Mouse (Mus musculus) neural tube, embryonic 15.5 days (tissue): ENCODE results near the gene Hes3. TPM values are rescaled to one million over a fixed set of nuclear protein-coding genes. Genes with fewer than 3 reads are reported as not detected.
A peak's percentile ranks its signal among the peaks of the same experiment; 100 is the strongest.

Experiments used
- ATAC-seq: fragments of 200-750 bp; cut with Nextera tagmentation; 2 replicates; pipeline ENCODE4 v1.8.0; 2017; ENCODE audit warnings: mild to moderate bottlenecking, moderate TSS enrichment, moderate library complexity; ENCODE audit not compliant: low FRiP score
- H3K27ac ChIP-seq: fragments of 300-500 bp; sonication (generic); replicated peaks from 2 replicates; pipeline ENCODE4 v1.5.1; 2015; ENCODE audit warnings: mild to moderate bottlenecking, inconsistent platforms
- H3K27me3 ChIP-seq: fragments of 300-500 bp; sonication (generic); replicated peaks from 2 replicates; pipeline ENCODE4 v1.6.1; 2015; ENCODE audit warnings: inconsistent platforms
- H3K36me3 ChIP-seq: fragments of 300-500 bp; sonication (generic); 2 replicates; pipeline ENCODE4 v1.6.1; 2015; ENCODE audit warnings: inconsistent platforms
- H3K4me1 ChIP-seq: fragments of 300-500 bp; sonication (generic); 2 replicates; pipeline ENCODE4 v1.6.1; 2015; ENCODE audit warnings: inconsistent platforms
- H3K4me2 ChIP-seq: fragments of 300-500 bp; sonication (generic); 2 replicates; pipeline ENCODE4 v1.6.1; 2015; ENCODE audit warnings: inconsistent platforms, mild to moderate bottlenecking, moderate library complexity
- H3K4me3 ChIP-seq: fragments of 300-500 bp; sonication (generic); replicated peaks from 2 replicates; pipeline ENCODE4 v1.5.1; 2015; ENCODE audit warnings: mild to moderate bottlenecking, inconsistent platforms
- H3K9ac ChIP-seq: fragments of 300-500 bp; sonication (generic); replicated peaks from 2 replicates; pipeline ENCODE4 v1.6.1; 2015; ENCODE audit warnings: mild to moderate bottlenecking, inconsistent platforms
- H3K9me3 ChIP-seq: fragments of 300-500 bp; sonication (generic); replicated peaks from 2 replicates; pipeline ENCODE4 v1.6.1; 2016; ENCODE audit warnings: inconsistent platforms
- WGBS: fragments of 180-500 bp; shearing (Covaris S2); methylation state at CpG from one replicate; pipeline ENCODE4 v1.1.7; 2015; ENCODE audit warnings: mixed read lengths; 5-methylcytosine and 5-hydroxymethylcytosine counted together
- polyA plus RNA-seq: library from polyadenylated mRNA; unstranded; fragments of >200 nt; fragmentation: Nextera tagmentation; extraction: Ambion mirVana; gene quantifications from 2 replicates; pipeline ENCODE4 v1.2.1, GENCODE M21; 2015

Hes3 gene
- polyA plus RNA-seq, 1 experiment from 2014 or later = 0.29 TPM

DNA sequence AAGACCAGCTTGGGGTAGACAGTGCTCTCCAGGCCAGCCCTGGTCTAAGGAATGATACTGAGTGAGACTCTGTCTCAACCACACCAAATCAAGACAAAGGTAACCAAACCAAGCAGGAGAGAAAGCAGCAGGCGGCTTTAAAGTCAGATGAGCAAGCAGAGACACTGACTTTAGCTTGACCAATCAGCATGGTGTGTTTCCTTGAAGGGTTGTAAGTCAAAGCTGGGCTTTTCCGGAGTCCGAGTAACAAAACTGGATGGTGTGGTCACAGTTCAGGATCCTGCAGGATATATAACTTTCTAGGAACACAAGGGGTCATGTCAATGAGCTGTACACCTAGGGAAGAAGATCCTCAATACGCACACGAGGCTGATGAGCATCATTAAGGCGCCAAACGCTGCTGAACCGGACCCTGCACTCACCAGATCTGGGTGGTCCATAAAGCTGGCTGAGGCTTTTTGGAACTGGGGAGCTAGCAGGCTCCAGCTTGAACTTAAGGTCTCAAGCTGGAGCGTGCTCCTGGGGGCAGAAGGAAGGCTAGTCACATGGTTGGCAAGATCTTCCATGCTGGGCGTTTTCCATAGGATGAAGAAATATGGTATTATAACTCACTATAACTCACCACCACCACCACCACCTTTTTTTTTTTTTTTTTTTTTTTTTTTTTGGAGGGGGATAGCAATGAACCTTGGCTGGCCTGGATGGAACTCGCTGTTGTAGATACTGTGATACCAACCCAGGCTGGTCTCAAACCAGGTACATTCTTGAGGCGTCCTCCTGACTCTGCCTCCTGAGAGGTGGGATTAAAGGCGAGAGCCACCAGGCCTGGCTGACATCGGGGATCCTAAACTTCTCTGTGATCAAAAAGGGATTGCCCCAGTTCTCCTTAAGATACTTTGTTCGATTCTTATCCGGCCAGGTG, 33.4 kb upstream of the Hes3 start:
- peak overlapping the region; percentile 100 for H3K4me3 ChIP-seq
- ATAC-seq = peak; percentile 34
- H3K4me2 ChIP-seq = peak overlapping the region; percentile 79
- no peak overlapping the region for H3K9ac ChIP-seq
- no peaks in the 10 kb centered on the region for H3K27me3 ChIP-seq
- no peaks in the 10 kb centered on the region for H3K9me3 ChIP-seq
- H3K27ac ChIP-seq = no peak overlapping the region
- peaks cover 20% of the 10 kb centered on the region for H3K4me1 ChIP-seq
- peaks cover 14% of the 10 kb centered on the region for H3K36me3 ChIP-seq
- WGBS = 52% methylated on average over 16 of the region's 16 CpGs

DNA sequence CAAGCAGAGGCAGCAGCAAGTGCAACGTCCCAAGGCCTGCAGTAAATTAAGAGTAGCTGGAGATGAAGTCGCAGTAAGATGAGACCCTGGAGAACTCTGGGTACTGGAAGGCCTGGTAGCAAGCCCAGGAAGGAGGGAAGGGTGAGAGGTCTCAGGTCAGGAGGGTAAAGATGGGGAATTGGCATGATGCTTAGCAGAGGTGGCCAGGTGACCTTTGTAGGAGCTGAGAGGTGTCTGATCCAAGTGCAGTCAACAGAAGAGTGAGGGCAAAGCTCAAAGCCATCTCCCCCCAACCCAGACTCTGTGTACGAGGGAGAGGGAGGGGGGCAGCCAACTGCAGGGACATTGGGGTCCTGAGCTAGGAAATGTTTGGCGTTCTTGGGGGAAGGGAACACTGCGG, 30.0 kb upstream of the Hes3 start:
- peaks cover 9% of the 10 kb centered on the region for H3K4me1 ChIP-seq
- H3K4me2 ChIP-seq = no peak overlapping the region
- no peak for ATAC-seq
- no peaks in the 10 kb centered on the region for H3K9me3 ChIP-seq
- no peaks in the 10 kb centered on the region for H3K36me3 ChIP-seq
- no peak overlapping the region for H3K4me3 ChIP-seq
- WGBS = 57% methylated on average over 5 of the region's 5 CpGs
- peaks cover 20% of the 10 kb centered on the region for H3K27me3 ChIP-seq
- H3K9ac ChIP-seq = no peak overlapping the region
- H3K27ac ChIP-seq = no peak overlapping the region

DNA sequence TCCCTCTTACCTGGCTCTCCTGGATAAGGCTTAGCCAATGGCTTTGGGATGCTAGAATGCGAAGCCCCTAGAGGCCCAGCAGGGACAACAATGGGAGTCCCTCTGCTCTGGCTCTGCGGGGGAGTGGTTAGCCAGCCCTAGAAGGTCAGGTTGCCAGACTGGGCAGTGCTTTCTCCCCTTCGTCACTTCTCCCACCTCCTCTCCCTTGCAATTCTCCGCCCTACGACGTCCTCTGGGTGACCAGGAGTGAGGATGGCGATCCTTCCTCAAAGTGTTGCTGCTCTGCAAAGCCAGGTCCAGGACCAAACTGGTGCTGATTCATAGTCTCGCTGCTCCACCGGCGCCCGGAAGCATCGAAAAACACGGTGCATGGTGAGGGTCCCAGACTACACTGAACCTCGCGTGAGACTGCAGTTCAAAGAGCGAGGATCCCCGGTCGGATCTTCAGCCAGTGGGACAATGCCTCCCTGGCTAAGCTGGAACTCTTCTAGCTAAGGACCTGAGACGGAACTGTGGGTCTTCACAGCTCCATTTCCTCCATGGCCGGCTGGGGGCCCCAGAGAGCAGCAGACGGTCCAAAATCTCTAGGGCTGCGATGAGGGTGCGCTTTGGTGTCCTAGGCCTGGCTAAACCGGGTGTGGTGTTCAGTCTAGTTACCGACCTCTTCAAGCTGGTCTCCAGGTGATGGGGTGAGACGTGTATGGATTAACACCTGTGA, 27.2 kb upstream of the Hes3 start, which contains the start of gene Rnf207:
TSS of gene Rnf207 (minus strand) at position 477 of the 718 bp plus-strand sequence.
- Histone ChIP-seq H3K4me2 (peak within 1 kb of the TSS; percentile 39), H3K36me3 (no peaks in the 10 kb centered on the region), H3K4me3 (peak within 1 kb of the TSS; percentile 17; the same call in 1 of the 2 replicates), H3K9me3 (no peaks in the 10 kb centered on the region), H3K27me3 (peaks cover 48% of the 10 kb centered on the region), H3K9ac (no peak within 1 kb of the TSS), H3K27ac (no peak within 1 kb of the TSS), H3K4me1 (peaks cover 25% of the 10 kb centered on the region)
- no peak for ATAC-seq
- WGBS = 6% methylated on average over 26 of the region's 26 CpGs

DNA sequence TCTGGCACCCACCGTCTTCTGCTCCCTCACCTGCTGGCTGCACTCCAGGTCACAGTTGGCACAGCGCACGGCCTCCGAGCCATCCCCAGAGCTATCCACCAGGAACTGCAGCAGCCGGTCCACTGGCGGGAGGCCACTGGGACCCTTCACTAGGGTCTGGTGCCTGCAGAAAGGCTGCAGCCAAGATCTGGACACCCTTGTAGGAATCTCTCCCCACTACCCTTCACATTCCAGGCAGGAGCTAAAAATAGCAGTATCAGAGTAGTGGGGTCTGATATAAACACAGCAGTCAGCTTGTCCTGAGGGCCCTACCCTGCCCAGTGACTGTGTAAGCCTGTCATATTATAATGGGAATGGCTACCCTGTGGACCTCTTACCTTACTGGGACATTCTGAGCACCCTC, 26.2 kb upstream of the Hes3 start:
- 74% methylated on average over 6 of the region's 6 CpGs for WGBS
- Histone ChIP-seq H3K27ac (no peak overlapping the region), H3K27me3 (peaks cover 59% of the 10 kb centered on the region), H3K4me1 (peaks cover 36% of the 10 kb centered on the region), H3K9ac (no peak overlapping the region), H3K4me3 (no peak overlapping the region), H3K36me3 (no peaks in the 10 kb centered on the region), H3K4me2 (no peak overlapping the region), H3K9me3 (no peaks in the 10 kb centered on the region)
- no peak for ATAC-seq

DNA sequence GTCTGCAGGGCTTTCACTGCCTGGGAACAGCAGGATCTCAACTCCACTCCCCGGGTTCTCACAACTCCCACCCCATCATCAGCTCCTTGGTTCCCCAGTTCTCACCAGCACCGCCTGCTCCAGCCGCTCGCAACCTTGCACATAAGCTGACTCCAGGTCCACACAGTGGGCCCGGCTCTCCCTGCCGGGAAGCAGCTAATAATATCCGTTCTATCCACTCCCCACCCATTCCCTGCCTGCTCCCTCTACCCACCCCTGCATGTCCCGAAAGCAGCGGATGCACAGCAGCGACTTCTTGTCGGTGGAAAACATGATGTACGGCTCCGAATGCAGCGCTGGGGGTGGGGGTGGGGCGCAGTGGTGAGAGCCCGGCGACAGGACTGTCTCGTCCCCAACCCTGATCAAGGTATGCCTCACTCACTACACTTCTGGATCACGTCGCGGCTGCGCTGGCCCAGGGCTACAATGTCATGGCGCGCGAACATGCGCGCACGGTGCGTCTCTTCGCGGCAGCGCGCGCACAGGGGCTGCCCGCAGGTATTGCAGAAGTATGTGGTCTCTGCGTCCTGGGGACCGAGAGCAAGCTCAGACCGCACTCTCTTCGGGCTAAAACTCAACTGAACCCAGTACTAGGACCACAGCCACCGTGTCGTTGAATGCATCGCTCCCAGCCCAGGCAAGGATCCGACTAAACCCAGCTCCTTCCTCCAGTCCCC, 24.2 kb upstream of the Hes3 start:
- H3K4me3 ChIP-seq = peak overlapping the region; percentile 38
- ATAC-seq = no peak
- peak overlapping the region; percentile 63 for H3K4me2 ChIP-seq
- H3K27ac ChIP-seq = no peak overlapping the region
- H3K9me3 ChIP-seq = no peaks in the 10 kb centered on the region
- peaks cover 79% of the 10 kb centered on the region for H3K27me3 ChIP-seq
- whole genome bisulfite sequencing = 1% methylated on average over 43 of the region's 43 CpGs
- H3K36me3 ChIP-seq = no peaks in the 10 kb centered on the region
- peak overlapping the region; percentile 23; the same call in 1 of the 2 replicates for H3K9ac ChIP-seq
- peaks cover 44% of the 10 kb centered on the region for H3K4me1 ChIP-seq

DNA sequence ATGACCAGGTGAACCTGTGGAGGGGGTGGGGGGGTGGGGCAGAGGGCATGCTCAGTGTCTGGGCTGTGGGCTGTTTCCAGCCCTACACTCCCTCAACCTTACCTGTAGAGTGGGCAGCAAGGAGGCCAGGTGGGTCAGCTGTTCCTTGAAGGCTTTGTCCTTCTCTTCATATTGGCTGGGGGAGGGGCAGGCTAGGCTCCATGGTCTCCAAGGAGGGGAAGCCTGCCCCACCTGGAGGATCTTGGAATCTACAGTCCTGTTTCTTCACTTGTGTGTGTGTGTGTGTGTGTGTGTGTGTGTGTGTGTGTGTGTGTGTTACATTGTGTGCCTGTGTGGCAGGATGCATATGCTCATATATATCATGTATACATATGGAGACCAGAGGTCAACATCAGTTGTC, 22.5 kb upstream of the Hes3 start:
- peaks cover 92% of the 10 kb centered on the region for H3K27me3 ChIP-seq
- no peaks in the 10 kb centered on the region for H3K36me3 ChIP-seq
- H3K4me1 ChIP-seq = peaks cover 44% of the 10 kb centered on the region
- H3K4me2 ChIP-seq = peak overlapping the region; percentile 64
- no peaks in the 10 kb centered on the region for H3K9me3 ChIP-seq
- no peak overlapping the region for H3K9ac ChIP-seq
- H3K4me3 ChIP-seq = peak overlapping the region; percentile 39
- ATAC-seq = peak; percentile 44
- no peak overlapping the region for H3K27ac ChIP-seq

DNA sequence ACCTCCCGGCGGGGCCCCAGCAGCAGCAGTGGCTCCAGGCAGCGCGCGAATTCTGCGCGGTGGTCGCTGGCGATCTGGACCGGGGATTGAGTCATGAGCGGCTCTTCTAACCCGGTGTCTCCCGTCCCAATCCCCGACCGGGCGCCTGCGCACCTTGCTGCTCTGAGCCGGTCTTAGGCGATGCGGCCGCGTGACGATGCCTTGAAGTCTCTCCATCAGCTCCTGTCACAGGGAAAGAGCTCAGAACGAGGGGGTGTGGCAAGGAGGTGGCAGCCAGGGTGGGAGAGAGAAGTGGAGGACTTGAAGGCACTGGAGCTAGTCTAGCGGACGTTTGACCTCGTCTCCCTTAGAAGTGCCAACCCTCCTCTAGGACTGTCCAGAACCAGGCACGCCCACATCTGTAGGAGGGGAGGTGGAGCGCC, 21.8 kb upstream of the Hes3 start:
- Histone ChIP-seq H3K4me3 (peak overlapping the region; percentile 39), H3K4me2 (peak overlapping the region; percentile 64), H3K27me3 (peaks cover 89% of the 10 kb centered on the region), H3K4me1 (peaks cover 37% of the 10 kb centered on the region), H3K36me3 (no peaks in the 10 kb centered on the region), H3K9me3 (no peaks in the 10 kb centered on the region), H3K27ac (0 out of 2 replicates have a peak overlapping the region, but pooled peaks have one; percentile 33), H3K9ac (peak overlapping the region; percentile 44)
- ATAC-seq = peak; percentile 55
- WGBS = under 1% methylated on average over 29 of the region's 29 CpGs

DNA sequence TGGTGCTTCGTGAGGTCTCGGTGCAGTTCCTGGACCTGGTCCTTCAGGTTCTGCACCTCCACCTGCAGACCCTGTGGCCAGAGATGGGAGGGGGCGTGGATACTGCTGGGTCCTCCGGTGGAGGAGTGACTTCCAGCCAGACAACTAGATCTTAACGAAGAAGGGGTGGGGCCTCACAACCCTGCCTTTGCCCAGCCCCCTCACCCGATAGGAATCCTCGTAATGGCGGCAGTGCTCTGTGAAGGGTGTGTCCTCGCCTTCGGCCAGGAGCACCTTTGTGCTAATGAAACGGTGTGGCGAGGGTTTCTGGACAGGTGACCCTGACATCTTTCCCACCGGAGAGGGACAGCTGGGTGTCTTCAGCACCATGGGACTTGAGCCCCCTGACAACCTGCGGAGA, 20.7 kb upstream of the Hes3 start:
- Histone ChIP-seq H3K27ac (no peak overlapping the region), H3K36me3 (peaks cover 6% of the 10 kb centered on the region; the same call in 1 of the 2 replicates), H3K4me3 (peak overlapping the region; percentile 39), H3K4me2 (peak overlapping the region; percentile 64), H3K9me3 (no peaks in the 10 kb centered on the region), H3K9ac (no peak overlapping the region), H3K4me1 (peaks cover 37% of the 10 kb centered on the region), H3K27me3 (peaks cover 79% of the 10 kb centered on the region)
- 3% methylated on average over 14 of the region's 14 CpGs for WGBS
- ATAC-seq = no peak

DNA sequence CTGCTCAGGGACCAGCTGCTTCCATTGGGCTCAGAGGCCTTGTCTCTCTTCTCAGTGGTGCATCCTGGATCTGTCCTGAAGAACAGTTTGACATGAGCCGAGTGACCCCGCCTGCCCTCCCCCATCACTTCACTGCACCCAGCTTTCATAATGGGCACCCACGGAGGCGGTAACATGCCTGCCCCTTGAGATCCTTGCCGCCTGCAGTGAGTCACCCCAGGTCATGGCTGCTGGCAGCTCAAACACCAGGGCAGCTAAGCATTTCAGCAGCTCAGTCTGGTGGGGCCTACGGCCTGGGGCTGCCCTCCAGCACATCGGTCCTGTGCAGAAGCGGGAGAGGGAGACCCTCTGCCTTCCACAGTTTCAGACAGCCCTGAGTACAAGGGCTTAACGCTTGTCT, 16.1 kb upstream of the Hes3 start:
- Histone ChIP-seq H3K4me3 (no peak overlapping the region), H3K4me2 (no peak overlapping the region), H3K9ac (no peak overlapping the region), H3K36me3 (peaks cover 31% of the 10 kb centered on the region), H3K4me1 (peaks cover 26% of the 10 kb centered on the region), H3K9me3 (no peaks in the 10 kb centered on the region), H3K27me3 (peaks cover 32% of the 10 kb centered on the region), H3K27ac (no peak overlapping the region)
- no peak for ATAC-seq
- 80% methylated on average over 9 of the region's 9 CpGs for WGBS

DNA sequence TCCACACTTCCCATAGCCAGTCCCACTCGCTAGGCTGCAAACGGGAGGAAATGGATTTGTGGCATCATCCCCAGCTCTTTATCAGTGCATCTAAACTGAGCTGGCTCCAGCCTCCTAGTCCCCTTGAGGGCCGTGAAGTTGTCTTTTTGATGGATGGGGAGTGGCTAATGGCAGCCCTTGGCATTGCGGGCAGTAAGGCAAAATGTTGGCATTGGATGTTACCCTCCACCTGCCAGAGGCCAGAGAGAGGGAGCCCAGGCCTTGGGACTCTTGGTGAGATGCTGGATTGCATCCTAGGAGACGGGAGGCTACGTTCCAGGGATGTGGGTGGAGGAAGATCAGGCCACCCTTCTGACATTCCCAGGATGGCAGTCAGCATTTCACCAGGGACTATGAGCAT, 14.5 kb upstream of the Hes3 start:
- ATAC-seq = no peak
- Histone ChIP-seq H3K27me3 (peaks cover 17% of the 10 kb centered on the region), H3K4me1 (peaks cover 19% of the 10 kb centered on the region), H3K9me3 (no peaks in the 10 kb centered on the region), H3K36me3 (peaks cover 44% of the 10 kb centered on the region), H3K4me2 (no peak overlapping the region), H3K9ac (no peak overlapping the region), H3K27ac (no peak overlapping the region), H3K4me3 (no peak overlapping the region)
- 30% methylated on average over 6 of the region's 6 CpGs for WGBS

DNA sequence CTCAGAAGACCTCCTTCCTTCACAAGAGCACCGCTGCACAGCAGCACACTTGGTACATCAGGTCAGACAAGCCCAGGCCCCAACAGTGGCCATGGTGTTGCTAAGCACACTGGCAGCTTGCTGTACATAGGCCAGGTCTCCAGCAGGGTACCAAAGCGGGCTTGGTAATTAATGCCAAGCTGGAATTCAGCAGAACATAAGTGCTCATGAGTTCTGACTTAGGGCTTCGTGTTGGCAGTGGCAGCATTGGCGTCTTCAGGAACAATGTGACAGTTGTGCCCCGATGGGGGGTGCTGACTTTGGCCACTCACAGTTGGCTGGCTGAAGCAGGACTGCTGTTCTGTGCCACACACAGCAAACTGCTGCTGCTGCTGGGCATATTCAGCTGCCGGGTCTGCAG, 13.2 kb upstream of the Hes3 start:
- Histone ChIP-seq H3K27me3 (peaks cover 4% of the 10 kb centered on the region), H3K4me2 (no peak overlapping the region), H3K9me3 (no peaks in the 10 kb centered on the region), H3K4me3 (no peak overlapping the region), H3K27ac (no peak overlapping the region), H3K9ac (no peak overlapping the region), H3K4me1 (peaks cover 19% of the 10 kb centered on the region), H3K36me3 (peaks cover 55% of the 10 kb centered on the region)
- WGBS = 74% methylated on average over 6 of the region's 6 CpGs
- ATAC-seq = no peak
